Comparison of ENCODE assay signal across 7 mouse cellular contexts in the genomic region with DNA sequence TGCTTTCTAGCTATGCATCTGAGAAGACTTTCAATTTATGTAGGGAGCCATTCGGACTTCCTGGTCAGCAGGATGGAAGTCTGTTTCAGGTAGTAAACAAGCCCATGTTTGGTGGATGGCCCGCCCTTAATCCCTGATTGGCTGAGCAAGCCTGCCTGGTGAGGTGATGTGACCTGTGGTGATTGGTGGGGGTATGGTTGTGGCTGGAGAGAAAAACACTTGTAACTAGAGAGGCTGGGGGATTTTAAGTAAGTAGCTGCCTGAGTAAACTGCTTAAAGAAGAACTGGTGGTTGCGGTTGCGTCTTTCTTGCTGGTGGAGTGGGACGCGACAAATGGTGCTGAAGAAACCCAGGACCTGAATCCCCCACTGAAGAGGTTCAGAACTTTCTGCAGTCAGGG.
DNase-seq lines count a peak whose midpoint lies in the region; TF ChIP-seq lines count a peak whose summit lies in the region.
"Not testable (repeated sequence)": the region's sequence is repeated elsewhere in the genome, so short reads cannot be mapped to it uniquely, and the experiment has no call there.

No protein-coding gene starts in this region.

- not testable (repeated sequence) for H3K9ac ChIP-seq in CH12.LX (ENCODE audit: insufficient read depth, low read depth)

- not testable (repeated sequence) for H3K36me3 ChIP-seq in CH12.LX (replicated peaks in 1 of 2; ENCODE audit: control insufficient read depth in 1 of 2, insufficient read depth in 1 of 2, low read length in 1 of 2)

- H3K79me2 ChIP-seq in CH12.LX (replicated peaks; ENCODE audit: control insufficient read depth, extremely low read depth, insufficient read depth, poor library complexity, severe bottlenecking): not testable (repeated sequence)

- not testable (repeated sequence) for H3K9me3 ChIP-seq in CH12.LX (replicated peaks; ENCODE audit: low read length)

- H3K4me1 ChIP-seq in CH12.LX (ENCODE audit: control insufficient read depth in 1 of 2, insufficient read depth in 2 of 2): not testable (repeated sequence)

- dilution Hi-C loops in CH12.LX (cut with MboI; ENCODE audit: extremely low pct_ligation_motif_present, extremely low pct_unique_long_range_greater_than_20kb, low sequenced_read_pairs): not testable (repeated sequence)

- DNase-seq in CD4-positive, CD25-positive, alpha-beta regulatory T cell, adult 2 months (ENCODE audit: low read depth, low spot score): peak; percentile 35
- peak; percentile 27 for DNase-seq in CH12.LX (ENCODE audit: extremely low read depth)
- peak; percentile 62 for DNase-seq in T-cell, adult 2 months (ENCODE audit: low spot score)
- DNase-seq in gastrocnemius, adult 2 months: not testable (repeated sequence)
- DNase-seq in lung, adult 18-20 months: peak; percentile 12 to 16
- DNase-seq in naive thymus-derived CD4-positive, alpha-beta T cell, adult 2 months (ENCODE audit: low read depth): peak; percentile 45
- DNase-seq in testis, postnatal 14 days (ENCODE audit: low spot score): peak; percentile 3

- H3K4me3 ChIP-seq in CH12.LX (replicated peaks in 1 of 3; ENCODE audit: low read depth in 2 of 3, low read length in 2 of 3, poor library complexity in 1 of 3): peak overlapping the region in 2 of 3 experiments; percentile 47 to 48
- peak overlapping the region; percentile 11; the same call in 1 of the 2 replicates for H3K4me3 ChIP-seq in gastrocnemius, adult 2 months

- H3K27ac ChIP-seq in CH12.LX (ENCODE audit: insufficient read depth, low read depth); gastrocnemius, adult 2 months: not testable (repeated sequence)

- H3K27me3 ChIP-seq in CH12.LX (replicated peaks): not testable (repeated sequence)

- not testable (repeated sequence) for TF ChIP-seq EP300 in CH12.LX (IDR thresholded peaks at IDR 0.05; ENCODE audit: low read length)

- in situ Hi-C loops in CH12.LX (cut with MboI; ENCODE audit: low pct_ligation_motif_present, low pct_unique_long_range_greater_than_20kb, low sequenced_read_pairs): not testable (repeated sequence)

- TF ChIP-seq POLR2A in CH12.LX (IDR thresholded peaks at IDR 0.05; ENCODE audit: low read depth, low read length): not testable (repeated sequence)

- not testable (repeated sequence) for TF ChIP-seq RAD21 in CH12.LX (IDR thresholded peaks at IDR 0.05; ENCODE audit: low read depth, low read length)

- peak overlapping the region; percentile 34; the same call in 1 of the 2 replicates for H3K4me2 ChIP-seq in CH12.LX (ENCODE audit: insufficient read depth, low read depth, poor library complexity, severe bottlenecking)

- intact Hi-C loops in gastrocnemius, adult 2 months (cut with DNase I): not testable (repeated sequence)

- not testable (repeated sequence) for TF ChIP-seq CTCF in CH12.LX (conservative IDR thresholded peaks at IDR 0.05 in 1 of 2, IDR thresholded peaks at IDR 0.05 in 1 of 2; ENCODE audit: low read depth in 2 of 2, low read length in 2 of 2); gastrocnemius, adult 2 months (IDR thresholded peaks at IDR 0.05)

TF ChIP-seq in CH12.LX, 34 proteins besides CTCF, POLR2A, EP300 and RAD21:
- TF ChIP-seq ELF1 (IDR thresholded peaks at IDR 0.05; ENCODE audit: low read depth, low read length): peak; percentile 55
